Mouse (Mus musculus): ENCODE data around the gene Cd209c. TPM values are rescaled to one million over a fixed set of nuclear protein-coding genes. Genes with fewer than 3 reads are reported as not detected.

Cd209c gene
- polyA plus RNA-seq (2012; rRNA removed): 0.04 TPM in 1 of 2 replicates, not detected in the other
- 0.09 and 0.14 TPM in 2 replicates for polyA plus RNA-seq (2014; fragmentation: Nextera tagmentation; extraction: Ambion mirVana)

DNA sequence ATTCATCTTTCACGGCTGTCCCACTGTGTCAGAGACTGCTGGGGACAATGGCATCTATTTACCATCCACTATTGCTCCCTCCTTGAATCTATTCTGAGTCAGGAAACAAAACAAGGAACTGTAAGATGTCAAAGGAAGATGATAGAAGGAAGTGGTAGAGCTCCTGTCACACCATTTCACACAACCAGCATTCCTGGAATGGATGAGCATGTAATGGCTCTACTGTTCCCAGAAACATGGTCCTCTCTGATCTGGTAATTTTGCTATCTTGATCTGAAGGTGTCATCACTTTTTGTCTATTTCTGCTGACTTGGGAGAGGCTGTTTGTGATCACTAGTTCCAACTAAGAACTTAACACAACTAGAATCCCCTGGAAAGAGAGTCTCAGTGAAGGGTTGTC is at the start of gene Cd209c:
TSS of gene Cd209c (minus strand) at position 101 of the 400 bp plus-strand sequence.
- TF ChIP-seq CTCF (IDR thresholded peaks at IDR 0.05; ENCODE audit: low read depth): no peak
- no peak for TF ChIP-seq EP300 (IDR thresholded peaks at IDR 0.05; ENCODE audit: low read depth)
- DNase-seq (ENCODE audit: low read depth in 3 of 3, low spot score in 3 of 3): no peak

DNA sequence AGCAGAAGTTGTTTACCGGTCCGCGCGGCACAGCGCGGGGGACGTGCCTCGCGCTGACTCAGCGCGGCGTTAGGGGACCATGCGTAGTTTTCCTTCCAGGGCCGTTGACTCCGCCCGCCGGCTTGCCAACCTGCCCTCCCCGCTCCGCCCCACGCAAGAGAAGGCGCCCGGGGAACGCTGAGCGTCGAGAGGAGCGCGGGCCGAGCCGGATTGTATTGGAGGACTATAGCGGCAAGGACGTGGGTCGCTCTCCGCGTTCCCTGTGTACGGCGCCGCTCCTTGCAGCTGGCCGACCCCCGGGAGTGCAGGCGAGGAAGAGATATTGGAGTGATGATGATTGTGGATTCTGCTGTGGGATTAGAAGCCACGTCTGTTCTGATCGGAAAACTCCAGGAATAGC is 39.7 kb upstream of the Cd209c start:
- WGBS (ENCODE audit: insufficient replicate concordance): 32% methylated on average over 42 of the region's 42 CpGs
- no peaks in the 10 kb centered on the region for H3K9me3 ChIP-seq (ENCODE audit: control insufficient read depth, low read length)
- H3K4me2 ChIP-seq (ENCODE audit: low read depth): no peak overlapping the region
- H3K27ac ChIP-seq: no peak overlapping the region
- no peaks in the 10 kb centered on the region for H3K4me1 ChIP-seq (replicated peaks; ENCODE audit: control insufficient read depth in 2 of 2, insufficient read depth in 2 of 2, low read length in 1 of 2)
- H3K9ac ChIP-seq (replicated peaks): no peak overlapping the region
- no peak for TF ChIP-seq EP300 (IDR thresholded peaks at IDR 0.05; ENCODE audit: low read depth)
- TF ChIP-seq CTCF (IDR thresholded peaks at IDR 0.05; ENCODE audit: low read depth): no peak
- ATAC-seq (ENCODE audit: insufficient read depth): no peak
- no peaks in the 10 kb centered on the region for H3K36me3 ChIP-seq (replicated peaks; ENCODE audit: control insufficient read depth, insufficient read depth, low read depth)
- H3K4me3 ChIP-seq (ENCODE audit: insufficient read depth in 1 of 2, low read depth in 2 of 2, low read length in 2 of 2): no peak overlapping the region
- H3K27me3 ChIP-seq (ENCODE audit: control insufficient read depth, insufficient read depth, low read length): no peaks in the 10 kb centered on the region
- no peak for DNase-seq (ENCODE audit: low read depth in 3 of 3, low spot score in 3 of 3)

More for the DNA sequence above, at the start of gene Cd209c:
- Histone ChIP-seq H3K36me3 (replicated peaks; ENCODE audit: control insufficient read depth, insufficient read depth, low read depth) (no peaks in the 10 kb centered on the region), H3K4me2 (ENCODE audit: low read depth) (no peak within 1 kb of the TSS), H3K9ac (replicated peaks) (no peak within 1 kb of the TSS), H3K4me3 (ENCODE audit: insufficient read depth in 1 of 2, low read depth in 2 of 2, low read length in 2 of 2) (no peak within 1 kb of the TSS), H3K27me3 (ENCODE audit: control insufficient read depth, insufficient read depth, low read length) (no peaks in the 10 kb centered on the region), H3K9me3 (ENCODE audit: control insufficient read depth, low read length) (no peaks in the 10 kb centered on the region), H3K27ac (no peak within 1 kb of the TSS), H3K4me1 (replicated peaks; ENCODE audit: control insufficient read depth in 2 of 2, insufficient read depth in 2 of 2, low read length in 1 of 2) (no peaks in the 10 kb centered on the region)
- WGBS (ENCODE audit: insufficient replicate concordance): 52% methylated on average over 1 of the region's 1 CpGs
- ATAC-seq (ENCODE audit: insufficient read depth): no peak

DNA sequence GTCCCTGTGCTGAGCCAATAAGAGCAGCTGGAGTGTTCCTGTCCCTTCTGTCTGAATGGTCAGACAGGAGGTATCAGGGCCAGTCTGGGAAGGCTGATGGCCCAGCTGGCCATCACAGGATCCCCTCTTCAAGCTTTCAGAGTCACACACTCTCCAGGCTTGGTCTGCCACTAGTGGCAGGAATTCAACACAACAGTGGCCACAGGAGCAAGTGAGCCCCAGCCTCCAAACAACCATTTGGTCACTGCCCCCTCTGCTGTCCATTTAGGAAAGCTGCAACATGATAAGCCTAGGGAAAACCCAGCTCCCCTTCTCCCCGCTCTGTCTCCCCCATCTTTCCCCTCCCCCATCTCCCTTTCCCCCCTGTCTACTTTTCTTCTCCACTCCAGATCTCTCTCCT is 1.5 kb upstream of the Cd209c start:
- DNase-seq (ENCODE audit: low read depth in 3 of 3, low spot score in 3 of 3): no peak
- Histone ChIP-seq H3K9me3 (ENCODE audit: control insufficient read depth, low read length) (no peaks in the 10 kb centered on the region), H3K27me3 (ENCODE audit: control insufficient read depth, insufficient read depth, low read length) (no peaks in the 10 kb centered on the region), H3K4me2 (ENCODE audit: low read depth) (no peak overlapping the region), H3K36me3 (replicated peaks; ENCODE audit: control insufficient read depth, insufficient read depth, low read depth) (no peaks in the 10 kb centered on the region), H3K9ac (replicated peaks) (no peak overlapping the region), H3K27ac (no peak overlapping the region), H3K4me3 (ENCODE audit: insufficient read depth in 1 of 2, low read depth in 2 of 2, low read length in 2 of 2) (no peak overlapping the region), H3K4me1 (replicated peaks; ENCODE audit: control insufficient read depth in 2 of 2, insufficient read depth in 2 of 2, low read length in 1 of 2) (no peaks in the 10 kb centered on the region)
- ATAC-seq (ENCODE audit: insufficient read depth): no peak
- 60% methylated on average over 1 of the region's 1 CpGs for WGBS (ENCODE audit: insufficient replicate concordance)
- TF ChIP-seq EP300 (IDR thresholded peaks at IDR 0.05; ENCODE audit: low read depth) (no peak), CTCF (IDR thresholded peaks at IDR 0.05; ENCODE audit: low read depth) (peak; percentile 33; the same call in 1 of the 2 replicates)

GRCm38 (mm10) chr8:3940023-3940422 is 14.5 kb downstream of the Cd209c start:
- Histone ChIP-seq H3K4me3 (ENCODE audit: insufficient read depth in 1 of 2, low read depth in 2 of 2, low read length in 2 of 2) (no peak overlapping the region), H3K9me3 (ENCODE audit: control insufficient read depth, low read length) (no peaks in the 10 kb centered on the region), H3K4me1 (replicated peaks; ENCODE audit: control insufficient read depth in 2 of 2, insufficient read depth in 2 of 2, low read length in 1 of 2) (no peaks in the 10 kb centered on the region), H3K4me2 (ENCODE audit: low read depth) (no peak overlapping the region), H3K27ac (no peak overlapping the region), H3K9ac (replicated peaks) (no peak overlapping the region), H3K27me3 (ENCODE audit: control insufficient read depth, insufficient read depth, low read length) (no peaks in the 10 kb centered on the region), H3K36me3 (replicated peaks; ENCODE audit: control insufficient read depth, insufficient read depth, low read depth) (no peaks in the 10 kb centered on the region)
- ATAC-seq (ENCODE audit: insufficient read depth) (no peak), DNase-seq (ENCODE audit: low read depth in 3 of 3, low spot score in 3 of 3) (no peak)
- no peak for TF ChIP-seq CTCF (IDR thresholded peaks at IDR 0.05; ENCODE audit: low read depth)
- TF ChIP-seq EP300 (IDR thresholded peaks at IDR 0.05; ENCODE audit: low read depth): no peak
- 59% methylated on average over 3 of the region's 3 CpGs for WGBS (ENCODE audit: insufficient replicate concordance)

DNA sequence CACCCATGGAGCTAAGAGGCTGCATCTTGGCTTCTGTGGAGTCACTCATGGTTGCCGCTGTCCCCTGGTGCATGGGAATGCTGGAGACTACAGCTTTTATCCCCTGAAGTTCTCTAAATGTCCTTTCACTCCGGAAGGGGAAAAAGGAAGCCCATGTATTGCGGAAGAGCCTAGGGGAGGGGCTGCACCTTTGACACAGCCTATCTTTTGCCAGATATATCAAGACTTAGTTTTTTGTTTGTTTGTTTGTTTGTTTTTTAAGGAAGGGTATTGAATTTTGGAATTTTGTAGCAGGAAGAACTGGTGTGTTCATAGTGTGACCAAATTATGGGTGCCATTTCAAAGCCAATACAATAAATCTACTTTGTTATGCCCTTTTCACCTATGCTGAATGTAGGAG is 27.8 kb downstream of the Cd209c start, which contains the start of gene Cd209b:
TSS of gene Cd209b (minus strand) at position 101 of the 400 bp plus-strand sequence.
- H3K9ac ChIP-seq (replicated peaks): no peak within 1 kb of the TSS
- H3K4me3 ChIP-seq (ENCODE audit: insufficient read depth in 1 of 2, low read depth in 2 of 2, low read length in 2 of 2): no peak within 1 kb of the TSS
- ATAC-seq (ENCODE audit: insufficient read depth) (no peak), DNase-seq (ENCODE audit: low read depth in 3 of 3, low spot score in 3 of 3) (no peak)
- H3K27ac ChIP-seq: no peak within 1 kb of the TSS
- H3K27me3 ChIP-seq (ENCODE audit: control insufficient read depth, insufficient read depth, low read length): no peaks in the 10 kb centered on the region
- no peaks in the 10 kb centered on the region for H3K9me3 ChIP-seq (ENCODE audit: control insufficient read depth, low read length)
- no peaks in the 10 kb centered on the region for H3K4me1 ChIP-seq (replicated peaks; ENCODE audit: control insufficient read depth in 2 of 2, insufficient read depth in 2 of 2, low read length in 1 of 2)
- WGBS (ENCODE audit: insufficient replicate concordance): 58% methylated on average over 3 of the region's 3 CpGs
- TF ChIP-seq EP300 (IDR thresholded peaks at IDR 0.05; ENCODE audit: low read depth): no peak
- TF ChIP-seq CTCF (IDR thresholded peaks at IDR 0.05; ENCODE audit: low read depth): no peak
- no peak within 1 kb of the TSS for H3K4me2 ChIP-seq (ENCODE audit: low read depth)
- no peaks in the 10 kb centered on the region for H3K36me3 ChIP-seq (replicated peaks; ENCODE audit: control insufficient read depth, insufficient read depth, low read depth)

Other genes with a start within 250 kb of the Cd209c start
- gene Clec4g, start 234.1 kb downstream of the Cd209c start, polyA plus RNA-seq (2012; rRNA removed): 2.8 and 3.5 TPM in 2 replicates
- gene Clec4g, start 234.1 kb downstream of the Cd209c start, polyA plus RNA-seq (2014; fragmentation: Nextera tagmentation; extraction: Ambion mirVana): 3.6 and 4.2 TPM in 2 replicates
- gene Cd209a, start 205.8 kb downstream of the Cd209c start, polyA plus RNA-seq (2012; rRNA removed): 0.04 and 0.11 TPM in 2 replicates
- 0.21 TPM in 1 of 2 replicates, not detected in the other for gene Cd209a, start 205.8 kb downstream of the Cd209c start, polyA plus RNA-seq (2014; fragmentation: Nextera tagmentation; extraction: Ambion mirVana)
- not detected in 2 replicates for gene Cd209e, start 100.4 kb downstream of the Cd209c start, polyA plus RNA-seq (2012; rRNA removed)
- not detected in 2 replicates for gene Cd209e, start 100.4 kb downstream of the Cd209c start, polyA plus RNA-seq (2014; fragmentation: Nextera tagmentation; extraction: Ambion mirVana)
- not detected in 2 replicates for gene Cd209d, start 76.2 kb downstream of the Cd209c start, polyA plus RNA-seq (2012; rRNA removed)
- gene Cd209d, start 76.2 kb downstream of the Cd209c start, polyA plus RNA-seq (2014; fragmentation: Nextera tagmentation; extraction: Ambion mirVana): not detected in 2 replicates
- not detected in 2 replicates for gene Cd209b, start 27.9 kb downstream of the Cd209c start, polyA plus RNA-seq (2012; rRNA removed)
- not detected in 2 replicates for gene Cd209b, start 27.9 kb downstream of the Cd209c start, polyA plus RNA-seq (2014; fragmentation: Nextera tagmentation; extraction: Ambion mirVana)
- gene Cd209f, start 151.1 kb upstream of the Cd209c start, polyA plus RNA-seq (2012; rRNA removed): 0.27 and 0.48 TPM in 2 replicates
- gene Cd209f, start 151.1 kb upstream of the Cd209c start, polyA plus RNA-seq (2014; fragmentation: Nextera tagmentation; extraction: Ambion mirVana): 0.76 and 0.97 TPM in 2 replicates
- gene Cd209g, start 179.4 kb upstream of the Cd209c start, polyA plus RNA-seq (2012; rRNA removed): 0.03 TPM in 1 of 2 replicates, not detected in the other
- 0.14 TPM in 1 of 2 replicates, not detected in the other for gene Cd209g, start 179.4 kb upstream of the Cd209c start, polyA plus RNA-seq (2014; fragmentation: Nextera tagmentation; extraction: Ambion mirVana)
- 3.3 TPM in 2 replicates for gene Evi5l, start 211.8 kb upstream of the Cd209c start, polyA plus RNA-seq (2012; rRNA removed)
- 3.4 and 4.9 TPM in 2 replicates for gene Evi5l, start 211.8 kb upstream of the Cd209c start, polyA plus RNA-seq (2014; fragmentation: Nextera tagmentation; extraction: Ambion mirVana)